Comparison of ENCODE assay signal across 19 mouse cellular contexts in genomic region chr11:77188868-77189267, GRCm38 (mm10).
"Had no signal": no experiment of that assay in that cellular context is flagged by ENCODE, and none has a peak within 500 bp of the region (broad histone marks: within the 10 kb centered on the region; RNA-seq: fewer than 3 reads in every experiment).

Efcab5 (minus strand) TSS chr11:77188968.

- H3K27me3 ChIP-seq: kidney, embryonic 15.5 days; limb, embryonic 12.5 days; limb, embryonic 15.5 days; stomach, embryonic 15.5 days had no signal

- H3K4me3 ChIP-seq: kidney, embryonic 15.5 days; limb, embryonic 12.5 days; limb, embryonic 15.5 days; stomach, embryonic 15.5 days had no signal

- H3K27ac ChIP-seq: kidney, embryonic 15.5 days; limb, embryonic 12.5 days; limb, embryonic 15.5 days; liver, embryonic 14.5 days; stomach, embryonic 15.5 days had no signal

- H3K4me2 ChIP-seq: kidney, embryonic 15.5 days; limb, embryonic 12.5 days; limb, embryonic 15.5 days; liver, embryonic 11.5 days; midbrain, embryonic 11.5 days; stomach, embryonic 15.5 days had no signal

- ATAC-seq: liver, postnatal 0 days had no signal

- H3K36me3 ChIP-seq: kidney, embryonic 15.5 days; limb, embryonic 12.5 days; limb, embryonic 15.5 days; stomach, embryonic 15.5 days had no signal

- H3K9me3 ChIP-seq: kidney, embryonic 15.5 days; limb, embryonic 12.5 days; limb, embryonic 15.5 days; stomach, embryonic 15.5 days had no signal

- H3K4me1 ChIP-seq: stomach, embryonic 15.5 days had no signal

- H3K9ac ChIP-seq: kidney, embryonic 15.5 days; limb, embryonic 12.5 days; limb, embryonic 15.5 days; liver, embryonic 14.5 days; liver, postnatal 0 days; stomach, embryonic 15.5 days had no signal

- DNase-seq: kidney, adult 11 months; kidney, adult 8-10 months; kidney, postnatal 10 days; kidney, postnatal 36 days; left cerebral cortex, postnatal 4 days; liver, postnatal 0 days; midbrain, embryonic 14.5 days; right cerebral cortex, adult 18-20 months; right cerebral cortex, postnatal 14 days; right cerebral cortex, postnatal 4 days; spleen, adult 18-20 months; thymus, postnatal 25 days had no signal
